Mouse (Mus musculus) B cell, adult 62 days (primary cell): ENCODE measurements around the gene Heatr6. TPM values are rescaled to one million over a fixed set of nuclear protein-coding genes. Genes with fewer than 3 reads are reported as not detected.

Source experiments
- total RNA-seq: library from RNA; stranded (reverse); gene quantifications from 4 replicates; pipeline ENCODE4 v1.2.4, GENCODE M21; 2023

The Heatr6 gene
- 47.9 to 61.6 TPM (median 54.1 TPM) in 4 replicates for total RNA-seq

GRCm38 (mm10) chr11:83753581-83754181 lies at the start of gene Heatr6:
Gene Heatr6, plus strand, starts transcription at chr11:83753696.

DNA sequence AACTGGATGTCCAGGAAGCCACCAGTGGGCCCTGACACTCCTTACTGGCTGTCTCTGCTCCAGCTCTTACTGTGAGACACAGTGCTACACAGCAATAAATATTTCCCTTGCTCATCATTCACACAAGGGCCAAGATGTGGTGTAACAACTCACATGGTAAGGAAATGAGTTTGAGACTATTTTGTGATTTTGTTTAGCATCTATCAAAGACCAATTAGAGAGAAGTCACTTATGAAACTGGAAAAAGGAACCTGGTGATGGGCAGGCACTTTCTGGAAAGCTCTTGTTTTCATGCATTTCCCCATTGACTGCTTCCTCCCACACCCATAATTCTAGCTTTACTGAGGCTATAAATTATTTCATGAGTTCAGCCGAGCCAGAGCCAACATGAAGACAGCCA lies 49.8 kb upstream of the Heatr6 start, which contains the start of gene Wfdc17:
Wfdc17 (plus strand) TSS at position 287 of the 400 bp plus-strand sequence.

DNA sequence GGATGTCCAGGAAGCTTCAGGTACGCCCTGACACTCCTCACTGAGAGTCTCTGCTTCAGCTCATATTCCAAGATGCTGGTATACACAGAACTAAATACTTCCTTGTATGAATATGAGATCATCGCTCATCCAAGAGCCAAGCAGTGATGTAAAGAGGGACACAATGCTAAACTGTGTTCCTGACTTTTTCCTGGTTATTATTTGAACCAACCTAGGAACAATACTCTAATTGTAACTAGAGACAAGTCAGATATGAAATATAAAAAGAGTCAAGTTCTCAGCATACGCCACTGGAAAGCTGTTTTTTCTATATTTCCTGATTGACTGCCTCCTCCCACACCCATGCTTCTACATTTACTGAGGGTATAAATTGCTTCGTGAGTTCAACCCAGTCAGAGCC lies 44.8 kb upstream of the Heatr6 start, which contains the start of gene Wfdc18:
Wfdc18 (plus strand) TSS at position 301 of the 400 bp plus-strand sequence.

GRCm38 (mm10) chr11:83746681-83747080 lies 6.8 kb upstream of the Heatr6 start, which contains the start of gene Wfdc21:
Gene Wfdc21, plus strand, starts transcription at chr11:83746940.

Other genes starting within 250 kb of the Heatr6 start
- gene Heatr9, start 231.5 kb upstream of the Heatr6 start, total RNA-seq, result 0.30 TPM in 1 of 4 replicates, not detected in the others
- gene Ccl5, start 223.2 kb upstream of the Heatr6 start, total RNA-seq, result 4.6 to 8.0 TPM (median 6.7 TPM) in 4 replicates
- 0.19 to 1.2 TPM in 2 of 4 replicates, not detected in the others for gene Ccl9, start 175.1 kb upstream of the Heatr6 start, total RNA-seq
- 1.0 to 2.2 TPM (median 1.1 TPM) in 4 replicates for gene Ccl6, start 160.6 kb upstream of the Heatr6 start, total RNA-seq
- not detected in 4 replicates for gene Rpl9-ps1, start 108.1 kb upstream of the Heatr6 start, total RNA-seq
- gene Ccl3, start 104.3 kb upstream of the Heatr6 start, total RNA-seq, result 26.0 to 35.8 TPM (median 30.5 TPM) in 4 replicates
- gene Ccl4, start 91.1 kb upstream of the Heatr6 start, total RNA-seq, result 8.8 to 12.1 TPM (median 10.8 TPM) in 4 replicates
- 3.6 to 7.1 TPM (median 5.4 TPM) in 4 replicates for gene Wfdc17, start 49.7 kb upstream of the Heatr6 start, total RNA-seq
- 1.1 TPM in 1 of 4 replicates, not detected in the others for gene Wfdc18, start 44.7 kb upstream of the Heatr6 start, total RNA-seq
- gene Wfdc21, start 6.8 kb upstream of the Heatr6 start, total RNA-seq, result 3.1 to 4.4 TPM (median 3.8 TPM) in 4 replicates
- 0.22 to 0.95 TPM (median 0.42 TPM) in 4 replicates for gene Hnf1b, start 96.4 kb downstream of the Heatr6 start, total RNA-seq
- 33.2 to 38.1 TPM (median 37.4 TPM) in 4 replicates for gene Ddx52, start 188.4 kb downstream of the Heatr6 start, total RNA-seq
- 67.3 to 86.0 TPM (median 71.4 TPM) in 4 replicates for gene Synrg, start 210.7 kb downstream of the Heatr6 start, total RNA-seq